Mouse (Mus musculus): Measurements from ENCODE around the gene Ccl19. TPM values are rescaled to one million over a fixed set of nuclear protein-coding genes. Genes with fewer than 3 reads are reported as not detected.

Gene Ccl19
- polyA plus RNA-seq (2015; fragmentation: Illumina TruSeq; extraction: RNeasy Lipid Tissue Mini Kit (QIAGEN cat#74804); ENCODE audit: insufficient read depth, low replicate concordance): 137 TPM

DNA sequence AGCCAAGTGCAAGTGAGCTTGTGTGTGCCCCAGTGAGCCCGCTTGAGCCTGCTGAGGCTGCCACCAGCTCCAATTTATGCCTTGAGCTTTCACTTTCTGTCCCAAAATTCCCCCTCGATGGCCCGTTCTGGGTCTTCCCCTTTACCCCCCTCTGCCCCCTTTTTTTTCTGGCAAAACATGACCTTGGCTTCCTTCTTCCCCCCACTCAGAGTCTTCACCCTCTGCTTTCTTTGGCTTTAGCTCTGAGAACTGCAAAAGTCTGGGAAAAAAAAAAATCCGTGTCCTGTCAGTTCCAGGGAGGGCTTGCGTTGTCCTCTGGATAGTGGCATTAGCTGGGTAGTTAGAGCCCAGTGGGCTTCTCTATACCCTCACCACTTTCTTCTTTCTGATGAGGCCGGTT lies at the start of gene Ccl19:
Gene Ccl19, minus strand, starts transcription at position 101 of the 400 bp plus-strand sequence.

DNA sequence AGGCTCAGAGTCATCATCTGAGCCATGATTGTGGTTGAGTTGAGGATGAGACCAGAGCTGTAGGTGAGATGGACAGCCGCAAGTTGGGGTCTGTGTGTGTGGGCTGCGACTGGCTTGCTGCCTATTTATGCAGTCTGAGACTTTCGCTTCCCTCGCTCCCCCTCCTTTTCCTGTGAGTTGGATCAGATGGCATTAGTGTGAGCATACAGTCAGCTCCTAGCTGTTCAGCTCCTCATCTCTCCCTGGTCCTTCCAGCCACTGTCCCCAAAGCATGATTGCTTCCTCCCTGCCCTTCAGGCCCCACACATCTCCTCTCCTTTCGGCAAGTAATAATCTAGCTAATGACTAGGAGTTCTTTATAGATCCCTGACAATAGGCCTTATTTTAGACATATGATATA lies 17.5 kb upstream of the Ccl19 start, which contains the start of gene Ccl21a:
Gene Ccl21a, minus strand, starts transcription at position 101 of the 400 bp plus-strand sequence.

DNA sequence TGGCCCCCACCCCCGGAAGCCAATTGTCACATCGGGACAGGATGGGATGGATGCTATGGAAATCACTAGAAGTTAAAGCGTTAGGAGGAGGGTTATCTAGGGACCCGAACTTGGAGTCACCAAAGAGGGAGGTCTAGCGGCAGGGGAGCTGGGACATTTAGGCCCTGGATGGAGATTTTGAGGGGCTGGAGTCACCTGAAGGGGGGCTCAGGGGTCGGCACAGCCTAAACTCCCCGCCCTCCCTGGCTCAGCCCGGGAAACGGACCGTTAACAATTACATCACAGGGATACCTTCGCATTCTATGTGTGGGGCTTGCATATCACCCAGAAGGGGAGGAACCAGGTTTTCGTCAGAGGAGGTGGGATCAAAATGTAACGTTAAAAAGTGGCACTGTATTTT lies 21.1 kb downstream of the Ccl19 start, which contains the start of gene 4930578G10Rik:
Gene 4930578G10Rik, plus strand, starts transcription at position 301 of the 400 bp plus-strand sequence.

Other genes with a start within 250 kb of the Ccl19 start
- not detected for gene Fam205a2, start 228.4 kb downstream of the Ccl19 start, polyA plus RNA-seq (2015; fragmentation: Illumina TruSeq; extraction: RNeasy Lipid Tissue Mini Kit (QIAGEN cat#74804); ENCODE audit: insufficient read depth, low replicate concordance)
- not detected for gene Gm10591, start 144.4 kb downstream of the Ccl19 start, polyA plus RNA-seq (2015; fragmentation: Illumina TruSeq; extraction: RNeasy Lipid Tissue Mini Kit (QIAGEN cat#74804); ENCODE audit: insufficient read depth, low replicate concordance)
- 93.8 TPM for gene Gm2564, start 126.9 kb downstream of the Ccl19 start, polyA plus RNA-seq (2015; fragmentation: Illumina TruSeq; extraction: RNeasy Lipid Tissue Mini Kit (QIAGEN cat#74804); ENCODE audit: insufficient read depth, low replicate concordance)
- not detected for gene Ccl27b, start 101.3 kb downstream of the Ccl19 start, polyA plus RNA-seq (2015; fragmentation: Illumina TruSeq; extraction: RNeasy Lipid Tissue Mini Kit (QIAGEN cat#74804); ENCODE audit: insufficient read depth, low replicate concordance)
- not detected for gene Il11ra2, start 94.7 kb downstream of the Ccl19 start, polyA plus RNA-seq (2015; fragmentation: Illumina TruSeq; extraction: RNeasy Lipid Tissue Mini Kit (QIAGEN cat#74804); ENCODE audit: insufficient read depth, low replicate concordance)
- gene 4930578G10Rik, start 21.0 kb downstream of the Ccl19 start, polyA plus RNA-seq (2015; fragmentation: Illumina TruSeq; extraction: RNeasy Lipid Tissue Mini Kit (QIAGEN cat#74804); ENCODE audit: insufficient read depth, low replicate concordance): not detected
- gene Ccl21a, start 17.4 kb upstream of the Ccl19 start, polyA plus RNA-seq (2015; fragmentation: Illumina TruSeq; extraction: RNeasy Lipid Tissue Mini Kit (QIAGEN cat#74804); ENCODE audit: insufficient read depth, low replicate concordance): 506 TPM
- 0.07 TPM for gene Fam205a1, start 97.3 kb upstream of the Ccl19 start, polyA plus RNA-seq (2015; fragmentation: Illumina TruSeq; extraction: RNeasy Lipid Tissue Mini Kit (QIAGEN cat#74804); ENCODE audit: insufficient read depth, low replicate concordance)
- not detected for gene Gm12394, start 100.2 kb upstream of the Ccl19 start, polyA plus RNA-seq (2015; fragmentation: Illumina TruSeq; extraction: RNeasy Lipid Tissue Mini Kit (QIAGEN cat#74804); ENCODE audit: insufficient read depth, low replicate concordance)
- not detected for gene Fam205c, start 117.7 kb upstream of the Ccl19 start, polyA plus RNA-seq (2015; fragmentation: Illumina TruSeq; extraction: RNeasy Lipid Tissue Mini Kit (QIAGEN cat#74804); ENCODE audit: insufficient read depth, low replicate concordance)
- 2.0 TPM for gene Phf24, start 160.1 kb upstream of the Ccl19 start, polyA plus RNA-seq (2015; fragmentation: Illumina TruSeq; extraction: RNeasy Lipid Tissue Mini Kit (QIAGEN cat#74804); ENCODE audit: insufficient read depth, low replicate concordance)
- gene Dnajb5, start 193.2 kb upstream of the Ccl19 start, polyA plus RNA-seq (2015; fragmentation: Illumina TruSeq; extraction: RNeasy Lipid Tissue Mini Kit (QIAGEN cat#74804); ENCODE audit: insufficient read depth, low replicate concordance): 12.7 TPM
- not detected for gene 1700022I11Rik, start 213.0 kb upstream of the Ccl19 start, polyA plus RNA-seq (2015; fragmentation: Illumina TruSeq; extraction: RNeasy Lipid Tissue Mini Kit (QIAGEN cat#74804); ENCODE audit: insufficient read depth, low replicate concordance)
- 241 TPM for gene Vcp, start 243.9 kb upstream of the Ccl19 start, polyA plus RNA-seq (2015; fragmentation: Illumina TruSeq; extraction: RNeasy Lipid Tissue Mini Kit (QIAGEN cat#74804); ENCODE audit: insufficient read depth, low replicate concordance)